Mouse (Mus musculus) bone marrow, adult 2 months (tissue): ENCODE results near the gene Lysmd1.

Experiments used
- CTCF ChIP-seq: fragments of 200-500 bp; IDR thresholded peaks from 2 replicates; pipeline ENCODE4 v1.5.1; 2011; ENCODE audit warnings: low read length, control low read depth; ENCODE audit not compliant: control insufficient read depth, insufficient read depth
- POLR2A ChIP-seq: fragments of 200-500 bp; IDR thresholded peaks from 2 replicates; pipeline ENCODE4 v1.6.1; 2011; ENCODE audit warnings: low read depth, mild to moderate bottlenecking, control low read depth, low read length, borderline replicate concordance; ENCODE audit not compliant: control insufficient read depth

- no peak for TF ChIP-seq CTCF
- TF ChIP-seq POLR2A, result no peak
These were observed 2.4 kb downstream of the Lysmd1 start for GRCm38 (mm10) chr3:95136336-95136735.
